Mouse (Mus musculus) myocyte (in vitro differentiated cells): ENCODE measurements around the gene Dennd5b. TPM values are rescaled to one million over a fixed set of nuclear protein-coding genes. Genes with fewer than 3 reads are reported as not detected.
A peak's percentile ranks its signal among the peaks of the same experiment; 100 is the strongest.
"Not testable (repeated sequence)": the region's sequence is repeated elsewhere in the genome, so short reads cannot be mapped to it uniquely, and the experiment has no call there.

Experiments used
- H3K27me3 ChIP-seq: one replicate; pipeline ENCODE4 v1.6.1; 2011; ENCODE audit not compliant: control insufficient read depth, insufficient read depth, insufficient read length
- H3K36me3 ChIP-seq: one replicate; pipeline ENCODE4 v1.6.1; 2011; ENCODE audit not compliant: control insufficient read depth, insufficient read depth
- H3K4me2 ChIP-seq: one replicate; pipeline ENCODE4 v1.6.1; 2011; ENCODE audit warnings: low read depth, control low read depth
- H3K4me3 ChIP-seq: one replicate; pipeline ENCODE4 v1.5.1; 2011; ENCODE audit warnings: mild to moderate bottlenecking, control low read depth, moderate library complexity
- H3K79me2 ChIP-seq: one replicate; pipeline ENCODE4 v1.6.1; 2011; ENCODE audit not compliant: control insufficient read depth, insufficient read depth
- H3ac ChIP-seq: one replicate; pipeline ENCODE4 v1.6.1; 2011; ENCODE audit not compliant: control insufficient read depth, insufficient read length
- CEBPB ChIP-seq: IDR thresholded peaks from 2 replicates; pipeline ENCODE4 v1.6.1; 2011; ENCODE audit warnings: mild to moderate bottlenecking, moderate library complexity; ENCODE audit not compliant: poor library complexity, insufficient read depth, severe bottlenecking
- E2F4 ChIP-seq: IDR thresholded peaks from one replicate; pipeline ENCODE4 v1.6.1; 2011; ENCODE audit warnings: mild to moderate bottlenecking, control low read depth, moderate library complexity; ENCODE audit not compliant: insufficient read depth
- MAX ChIP-seq: IDR thresholded peaks from one replicate; pipeline ENCODE4 v1.6.1; 2011; ENCODE audit warnings: low read depth, mild to moderate bottlenecking, control low read depth
- MYOD1 ChIP-seq, 3 experiments: IDR thresholded peaks; one replicate each; pipeline ENCODE4 v1.6.1; 2011; ENCODE audit warnings: control low read depth in 2 of 3, low read depth in 2 of 3, mild to moderate bottlenecking in 2 of 3, moderate library complexity in 1 of 3; ENCODE audit not compliant: insufficient read length in 2 of 3, control insufficient read depth in 1 of 3
- MYOG ChIP-seq, 3 experiments: IDR thresholded peaks; one replicate each; pipeline ENCODE4 v1.6.1; 2011; ENCODE audit warnings: control low read depth in 2 of 3, low read depth in 2 of 3, mild to moderate bottlenecking in 2 of 3; ENCODE audit not compliant: insufficient read length in 2 of 3, control insufficient read depth in 1 of 3, insufficient read depth in 1 of 3
- POLR2A ChIP-seq: IDR thresholded peaks from one replicate; pipeline ENCODE4 v1.6.1; 2011; ENCODE audit warnings: low read depth, mild to moderate bottlenecking, control low read depth, moderate library complexity; ENCODE audit not compliant: insufficient read length
- POLR2AphosphoS2 ChIP-seq: IDR thresholded peaks from one replicate; pipeline ENCODE4 v1.6.1; 2011; ENCODE audit warnings: low read depth, control low read depth; ENCODE audit not compliant: insufficient read length
- REST ChIP-seq: IDR thresholded peaks from one replicate; pipeline ENCODE4 v1.6.1; 2011; ENCODE audit warnings: mild to moderate bottlenecking, control low read depth, moderate library complexity; ENCODE audit not compliant: insufficient read depth, insufficient read length
- SRF ChIP-seq: IDR thresholded peaks from one replicate; pipeline ENCODE4 v1.6.1; 2011; ENCODE audit warnings: low read depth; ENCODE audit not compliant: control insufficient read depth, insufficient read length
- TCF12 ChIP-seq: IDR thresholded peaks from one replicate; pipeline ENCODE4 v1.6.1; 2011; ENCODE audit warnings: mild to moderate bottlenecking, control low read depth; ENCODE audit not compliant: poor library complexity, insufficient read depth, severe bottlenecking
- TCF3 ChIP-seq: IDR thresholded peaks from one replicate; pipeline ENCODE4 v1.6.1; 2011; ENCODE audit warnings: low read depth, control low read depth; ENCODE audit not compliant: insufficient read length
- USF1 ChIP-seq: IDR thresholded peaks from one replicate; pipeline ENCODE4 v1.6.1; 2011; ENCODE audit warnings: low read depth, mild to moderate bottlenecking, control low read depth, moderate library complexity
- polyA plus RNA-seq: library from polyadenylated mRNA; unstranded; fragments of >200 nt; fragmentation: generic; extraction: Trizol; gene quantifications from one replicate; pipeline ENCODE4 v1.2.1, GENCODE M21; 2012; ENCODE audit warnings: missing spikeins

The Dennd5b gene
- polyA plus RNA-seq, 1 experiment: 3.1 TPM

DNA sequence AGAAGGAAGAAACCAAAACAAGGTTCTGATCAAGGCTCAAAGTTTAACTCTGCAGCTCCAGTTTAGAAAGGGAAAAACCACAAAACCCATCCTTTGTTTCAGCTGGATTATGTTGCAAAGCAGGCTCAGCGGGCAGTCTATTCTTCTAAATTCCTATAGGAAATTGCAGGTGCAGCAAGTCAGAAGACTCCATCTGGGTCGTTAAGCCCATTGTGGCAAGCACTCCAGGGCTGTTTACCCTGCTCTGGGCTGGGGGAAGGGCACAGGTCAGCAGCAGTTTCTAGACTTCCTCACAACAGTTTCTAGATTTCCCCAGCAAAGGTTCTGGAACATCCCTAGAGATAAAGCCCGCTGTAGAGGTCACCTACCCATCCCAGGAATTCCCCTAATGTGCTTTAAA, 29.6 kb upstream of the Dennd5b start:
- Histone ChIP-seq H3K4me2 (no peak overlapping the region), H3K27me3 (no peaks in the 10 kb centered on the region), H3K4me3 (no peak overlapping the region), H3K36me3 (no peaks in the 10 kb centered on the region), H3ac (no peak overlapping the region), H3K79me2 (no peaks in the 10 kb centered on the region)
- TF ChIP-seq CEBPB (no peak), SRF (no peak), REST (no peak), MYOD1 (IDR thresholded peaks at IDR 0.05; ENCODE audit: control insufficient read depth in 1 of 3, insufficient read length in 2 of 3, low read depth in 2 of 3) (no peak), USF1 (no peak)

GRCm38 (mm10) chr6:149129870-149130269, 28.4 kb upstream of the Dennd5b start, which contains the start of gene Gm10203:
TSS of gene Gm10203 (plus strand) at chr6:149130170.
- not testable (repeated sequence) for H3K4me3 ChIP-seq, H3K4me2 ChIP-seq, H3ac ChIP-seq, H3K27me3 ChIP-seq, H3K36me3 ChIP-seq, H3K79me2 ChIP-seq

DNA sequence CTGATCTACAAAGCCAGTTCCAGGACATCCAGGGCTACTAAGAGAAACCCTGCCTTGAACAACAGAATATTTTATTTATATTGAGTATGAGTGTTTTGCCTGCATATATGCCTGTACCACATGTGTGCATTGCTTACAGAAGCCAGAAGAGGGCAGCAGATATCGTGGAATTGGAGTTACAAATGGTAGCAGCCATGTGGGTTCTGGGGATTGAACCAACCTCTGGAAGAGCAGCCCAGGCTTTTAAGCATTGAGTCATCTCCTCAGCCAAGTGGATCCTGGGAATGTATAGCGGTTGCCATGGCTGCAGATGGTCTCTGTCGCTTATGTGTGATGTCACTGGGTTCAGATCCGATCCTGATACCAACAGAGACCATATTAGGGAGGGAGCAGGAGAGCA, 25.2 kb upstream of the Dennd5b start:
- Histone ChIP-seq H3K4me3 (no peak overlapping the region), H3K36me3 (no peaks in the 10 kb centered on the region), H3ac (no peak overlapping the region), H3K79me2 (no peaks in the 10 kb centered on the region), H3K27me3 (no peaks in the 10 kb centered on the region), H3K4me2 (no peak overlapping the region)
- TF ChIP-seq POLR2A (no peak), MYOD1 (IDR thresholded peaks at IDR 0.05; ENCODE audit: control insufficient read depth in 1 of 3, insufficient read length in 2 of 3, low read depth in 2 of 3) (no peak), CEBPB (no peak), TCF3 (no peak), USF1 (no peak), POLR2AphosphoS2 (no peak), E2F4 (no peak), MYOG (IDR thresholded peaks at IDR 0.05; ENCODE audit: control insufficient read depth in 1 of 3, insufficient read depth in 1 of 3, insufficient read length in 2 of 3, low read depth in 2 of 3) (no peak), SRF (no peak), TCF12 (no peak), REST (no peak), MAX (no peak)

- TF ChIP-seq E2F4: no peak
- no peak for TF ChIP-seq POLR2A
- TF ChIP-seq USF1: no peak
- no peak for TF ChIP-seq CEBPB
- no peak for TF ChIP-seq REST
- TF ChIP-seq TCF12: no peak
- TF ChIP-seq SRF: no peak
- TF ChIP-seq MAX: no peak
- TF ChIP-seq TCF3: no peak
- TF ChIP-seq POLR2AphosphoS2: no peak
- TF ChIP-seq MYOD1 (IDR thresholded peaks at IDR 0.05; ENCODE audit: control insufficient read depth in 1 of 3, insufficient read length in 2 of 3, low read depth in 2 of 3): no peak
- no peak for TF ChIP-seq MYOG (IDR thresholded peaks at IDR 0.05; ENCODE audit: control insufficient read depth in 1 of 3, insufficient read depth in 1 of 3, insufficient read length in 2 of 3, low read depth in 2 of 3)
- H3ac ChIP-seq: no peak overlapping the region
- H3K36me3 ChIP-seq: no peaks in the 10 kb centered on the region
- no peak overlapping the region for H3K4me2 ChIP-seq
- H3K79me2 ChIP-seq: no peaks in the 10 kb centered on the region
- H3K4me3 ChIP-seq: no peak overlapping the region
- no peaks in the 10 kb centered on the region for H3K27me3 ChIP-seq
Observed at GRCm38 (mm10) chr6:149123042-149123441, 21.6 kb upstream of the Dennd5b start.

- H3K36me3 ChIP-seq: no peaks in the 10 kb centered on the region
- no peak overlapping the region for H3K4me3 ChIP-seq
- H3K27me3 ChIP-seq: no peaks in the 10 kb centered on the region
- no peaks in the 10 kb centered on the region for H3K79me2 ChIP-seq
- no peak overlapping the region for H3K4me2 ChIP-seq
- TF ChIP-seq POLR2A (no peak), USF1 (no peak), MYOD1 (IDR thresholded peaks at IDR 0.05; ENCODE audit: control insufficient read depth in 1 of 3, insufficient read length in 2 of 3, low read depth in 2 of 3) (peak in 1 of 3 experiments; percentile 43), MYOG (IDR thresholded peaks at IDR 0.05; ENCODE audit: control insufficient read depth in 1 of 3, insufficient read depth in 1 of 3, insufficient read length in 2 of 3, low read depth in 2 of 3) (no peak), E2F4 (no peak)
- no peak overlapping the region for H3ac ChIP-seq
Observed at GRCm38 (mm10) chr6:149119853-149120252, 18.4 kb upstream of the Dennd5b start.

DNA sequence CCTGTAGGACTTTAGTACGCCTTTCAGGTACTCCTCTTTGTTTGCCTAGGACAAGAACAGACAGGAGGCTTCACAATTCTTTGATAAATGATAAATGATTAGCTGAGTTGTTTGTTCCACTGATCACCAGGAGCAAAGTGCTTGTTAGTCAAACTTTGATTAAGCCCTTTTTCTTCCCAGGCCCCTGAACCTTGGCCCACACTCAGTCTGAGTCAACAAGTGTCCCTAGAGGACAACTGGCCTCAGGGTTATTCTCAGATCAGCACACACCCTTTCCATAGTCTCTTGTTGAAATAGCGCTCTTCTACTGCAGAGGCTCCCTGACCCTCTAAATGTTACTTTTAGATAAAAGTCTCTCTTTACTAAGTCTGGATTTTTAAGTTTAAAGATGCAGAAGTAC, 17.5 kb upstream of the Dennd5b start:
- H3K4me3 ChIP-seq: no peak overlapping the region
- H3K4me2 ChIP-seq: no peak overlapping the region
- no peaks in the 10 kb centered on the region for H3K27me3 ChIP-seq
- no peaks in the 10 kb centered on the region for H3K36me3 ChIP-seq
- no peak overlapping the region for H3ac ChIP-seq
- no peaks in the 10 kb centered on the region for H3K79me2 ChIP-seq
- TF ChIP-seq MYOD1 (IDR thresholded peaks at IDR 0.05; ENCODE audit: control insufficient read depth in 1 of 3, insufficient read length in 2 of 3, low read depth in 2 of 3) (no peak), E2F4 (no peak), TCF12 (no peak), POLR2AphosphoS2 (no peak), POLR2A (no peak), MAX (no peak), USF1 (no peak), TCF3 (no peak), SRF (no peak), REST (no peak), MYOG (IDR thresholded peaks at IDR 0.05; ENCODE audit: control insufficient read depth in 1 of 3, insufficient read depth in 1 of 3, insufficient read length in 2 of 3, low read depth in 2 of 3) (no peak), CEBPB (no peak)
